Mouse (Mus musculus): Measurements from ENCODE around the gene Ccdc138.

Gene Ccdc138

DNA sequence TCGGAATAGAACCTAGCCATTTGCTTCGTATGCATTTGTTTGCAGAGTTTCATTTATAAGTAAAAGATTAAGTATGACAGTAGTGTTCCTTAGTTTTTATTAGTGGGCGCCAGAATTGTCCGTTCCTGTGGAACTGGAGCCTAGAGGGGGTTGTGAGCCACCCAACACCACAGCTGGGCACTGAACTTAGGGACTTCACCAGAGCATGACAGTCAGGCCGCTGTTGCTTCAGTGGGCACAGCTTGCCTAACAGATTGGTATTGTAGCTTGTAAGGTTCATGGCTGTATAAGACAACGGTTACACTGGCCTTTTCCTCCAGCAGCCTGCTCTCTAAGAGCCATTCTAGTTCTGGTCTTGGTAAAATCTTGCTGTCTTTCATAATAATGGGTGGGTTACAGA is 62.8 kb downstream of the Ccdc138 start:
- DNase-seq (ENCODE audit: inconsistent age in 2 of 2, low spot score in 1 of 2), result no peak

DNA sequence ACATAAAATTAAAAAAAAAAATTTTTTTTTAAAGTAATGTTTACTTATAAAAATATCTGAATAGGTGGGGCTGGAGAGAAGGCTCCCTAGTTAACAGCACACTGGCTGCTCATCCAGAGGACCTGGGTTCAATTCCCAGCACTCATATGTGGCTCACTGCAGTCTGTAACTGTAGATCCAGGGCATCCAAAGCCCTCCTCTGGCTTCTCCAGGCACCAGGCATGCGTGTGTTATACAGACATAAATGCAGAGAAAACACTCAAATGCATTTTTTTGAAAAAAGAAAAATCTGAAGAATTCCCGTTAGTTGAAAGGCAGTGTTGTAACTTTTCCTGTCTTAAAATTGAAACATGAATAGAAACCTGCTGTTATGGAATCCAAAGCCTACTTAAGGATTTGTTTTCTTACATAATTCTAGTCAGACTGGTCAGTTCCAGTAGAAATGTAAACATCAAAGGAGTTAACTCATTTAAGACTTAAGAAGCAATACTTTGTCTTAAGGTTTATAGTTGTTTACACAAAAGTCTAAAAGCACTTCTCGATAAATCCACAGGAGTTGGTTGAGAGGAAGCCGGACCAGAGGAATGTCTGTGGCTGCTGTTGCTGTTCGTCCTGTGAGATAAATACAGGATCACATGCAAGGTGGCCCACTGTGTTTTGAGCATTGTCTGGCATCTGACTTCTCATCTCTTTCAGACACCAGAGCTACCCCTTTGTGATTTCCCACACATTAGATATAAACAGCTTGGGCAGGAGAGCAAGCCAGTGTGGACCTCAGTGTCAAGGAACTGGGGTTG is 87.9 kb downstream of the Ccdc138 start:
- DNase-seq (ENCODE audit: inconsistent age in 2 of 2, low spot score in 1 of 2), result no peak

DNA sequence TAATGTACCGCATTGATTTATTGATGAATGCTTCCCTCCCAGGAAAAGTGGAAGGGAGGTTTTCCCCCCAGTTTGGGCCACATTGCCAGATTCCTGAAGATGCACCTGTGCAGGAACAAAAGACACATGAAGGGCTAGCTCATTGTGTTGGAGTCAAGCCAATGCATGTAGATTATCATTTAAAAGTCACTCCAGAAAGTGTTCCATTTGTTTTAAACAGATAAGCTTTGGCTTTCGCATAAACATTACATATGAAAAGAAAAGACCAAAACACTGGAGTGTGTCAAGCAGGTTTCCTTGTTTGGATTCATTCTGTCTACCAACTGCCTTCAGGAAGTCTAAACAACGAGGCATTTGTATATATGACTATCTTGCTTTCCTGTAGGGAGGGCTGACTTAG is 96.7 kb downstream of the Ccdc138 start:
- DNase-seq (ENCODE audit: inconsistent age in 2 of 2, low spot score in 1 of 2), result no peak

DNA sequence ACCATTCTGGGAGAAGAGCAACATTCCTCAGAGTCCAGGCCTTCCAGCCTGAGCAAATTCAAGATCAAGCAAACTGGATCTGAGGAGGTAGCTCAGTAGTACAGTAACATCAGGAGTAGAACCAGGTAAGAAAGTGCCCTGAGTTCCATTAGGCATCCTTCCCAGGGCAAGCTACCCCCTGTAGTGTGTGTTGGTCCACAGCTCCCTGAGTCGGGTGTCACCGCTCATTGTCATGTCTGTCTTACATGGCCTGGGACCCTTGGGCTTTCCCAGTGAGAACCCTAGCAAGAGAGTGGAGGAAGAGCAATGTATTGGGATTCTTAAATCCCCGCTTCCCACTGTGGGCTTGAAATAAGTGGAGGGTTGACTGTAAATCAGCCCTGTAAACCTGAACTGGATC is 97.4 kb downstream of the Ccdc138 start:
- DNase-seq (ENCODE audit: inconsistent age in 2 of 2, low spot score in 1 of 2), result no peak

DNA sequence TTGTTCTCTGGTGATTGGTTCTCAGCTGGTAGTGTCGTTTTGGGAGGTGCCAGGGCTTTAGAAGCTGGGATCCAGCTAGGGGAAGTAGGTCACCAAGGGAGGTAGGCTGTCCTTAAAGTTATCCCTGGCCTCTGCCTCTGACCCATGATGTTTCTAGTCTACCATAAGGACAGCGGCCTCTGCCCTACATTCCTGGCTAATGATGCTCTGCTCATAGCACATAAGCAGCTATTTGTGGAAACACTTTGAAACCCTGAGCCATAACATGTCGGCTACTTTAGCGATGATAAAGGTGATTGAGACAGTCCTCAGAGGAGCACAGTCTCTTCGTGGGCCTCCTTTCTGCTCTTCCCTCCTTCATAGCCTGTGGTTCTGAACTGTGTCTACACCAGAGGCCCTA is 98.1 kb downstream of the Ccdc138 start:
- no peak for DNase-seq (ENCODE audit: inconsistent age in 2 of 2, low spot score in 1 of 2)

DNA sequence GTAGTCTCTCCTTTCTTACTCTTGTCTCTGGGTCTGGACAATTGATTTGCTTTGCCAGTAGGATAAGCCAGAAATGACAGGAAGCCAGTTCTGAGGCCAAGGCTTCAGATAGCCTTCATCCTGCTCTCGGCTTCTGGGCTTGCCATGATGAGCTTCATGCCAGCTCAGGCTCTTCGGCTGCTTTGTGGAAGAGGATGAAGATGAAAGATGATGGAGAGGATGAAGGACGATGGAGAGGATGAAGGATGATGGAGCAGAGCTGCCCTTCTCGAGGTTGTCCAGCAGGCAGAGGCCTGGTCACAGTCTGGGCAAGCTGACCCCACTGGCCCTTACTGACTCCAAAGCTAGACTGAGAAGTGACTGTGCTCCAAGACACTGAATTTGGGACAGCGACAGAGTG is 102.4 kb downstream of the Ccdc138 start:
- no peak for DNase-seq (ENCODE audit: inconsistent age in 2 of 2, low spot score in 1 of 2)

DNA sequence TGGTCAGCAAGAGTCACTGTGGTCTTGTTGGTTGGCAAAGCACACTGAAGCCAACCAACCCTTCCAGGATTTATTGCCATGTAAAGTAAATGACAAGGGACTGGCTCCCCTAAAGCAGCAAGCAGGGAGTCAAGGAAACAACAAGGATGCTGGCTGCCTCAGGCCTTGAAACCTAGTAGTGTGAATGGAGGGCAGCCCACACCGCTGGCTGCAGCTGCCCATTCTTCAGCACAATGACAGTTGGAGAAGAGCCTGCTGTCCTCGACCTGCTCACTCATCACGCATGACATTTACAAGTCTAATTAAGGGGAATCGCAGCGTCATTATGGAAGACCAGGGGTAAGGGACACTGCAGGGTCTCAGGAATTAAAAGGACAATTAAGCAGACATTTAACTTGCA is 103.2 kb downstream of the Ccdc138 start:
- DNase-seq (ENCODE audit: inconsistent age in 2 of 2, low spot score in 1 of 2), result peak; percentile 22 to 66

DNA sequence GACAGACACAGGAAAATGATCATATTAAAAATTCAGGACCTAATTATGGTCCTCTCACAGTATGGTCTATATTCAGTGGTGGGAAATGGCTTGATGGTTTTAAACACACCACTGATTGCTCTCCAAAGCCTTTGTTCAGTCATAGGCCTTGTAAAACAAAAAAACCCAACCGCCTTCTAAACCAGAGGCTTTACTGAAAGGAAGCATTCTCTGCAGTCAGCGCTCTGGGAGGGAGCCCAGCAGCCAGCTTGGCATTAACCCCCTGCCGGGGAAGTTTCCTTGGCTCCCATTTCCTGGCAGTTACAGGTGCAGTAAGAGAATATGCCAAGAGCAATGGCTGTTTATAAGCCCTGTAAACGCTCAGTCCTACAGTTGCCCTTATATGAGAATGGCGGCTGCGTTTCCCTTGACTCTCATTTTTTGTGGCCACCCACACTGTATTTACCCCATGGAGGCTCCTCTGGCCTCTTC is 103.7 kb downstream of the Ccdc138 start:
- peak in 1 of 2 experiments; percentile 46 for DNase-seq (ENCODE audit: inconsistent age in 2 of 2, low spot score in 1 of 2)

DNA sequence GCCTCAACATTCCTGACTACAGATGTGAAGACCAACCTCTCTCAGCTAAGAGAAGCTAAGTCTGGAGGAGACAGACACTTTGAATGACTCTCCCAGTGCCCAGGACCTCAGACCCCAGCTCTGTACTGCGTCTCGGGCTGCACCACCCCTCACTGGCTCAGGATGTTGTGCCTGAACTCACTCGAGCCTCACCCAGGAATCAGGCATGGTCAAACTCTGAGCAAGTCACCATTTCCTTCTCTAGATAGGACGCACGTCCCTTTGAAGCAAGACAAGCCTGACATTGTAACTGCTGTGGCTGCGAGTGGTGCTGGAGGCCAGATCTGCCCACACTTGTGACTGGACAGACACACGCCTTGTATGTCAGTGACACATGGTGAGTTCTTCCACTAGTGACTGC is 104.2 kb downstream of the Ccdc138 start:
- DNase-seq (ENCODE audit: inconsistent age in 2 of 2, low spot score in 1 of 2), result no peak

DNA sequence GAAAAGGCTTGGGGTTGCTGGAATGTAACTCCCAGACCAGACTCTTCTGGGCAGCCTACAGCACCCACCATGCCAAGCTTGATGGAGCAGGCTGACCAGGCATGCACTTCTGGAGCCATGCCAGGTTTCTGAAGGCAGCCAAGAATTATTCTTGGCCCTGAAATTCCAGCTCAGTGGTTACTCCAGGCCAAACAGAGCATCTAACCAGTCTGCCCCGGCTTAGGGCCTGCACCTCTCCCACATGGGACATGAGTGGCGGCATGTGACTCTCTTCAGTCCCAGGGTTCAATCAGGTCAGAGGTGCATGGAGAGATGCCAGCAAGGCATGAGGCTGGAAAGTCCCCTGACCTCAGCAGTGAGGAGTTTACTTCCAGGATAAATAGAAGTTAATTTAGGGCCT is 107.0 kb downstream of the Ccdc138 start:
- DNase-seq (ENCODE audit: inconsistent age in 2 of 2, low spot score in 1 of 2), result peak; percentile 37 to 75

DNA sequence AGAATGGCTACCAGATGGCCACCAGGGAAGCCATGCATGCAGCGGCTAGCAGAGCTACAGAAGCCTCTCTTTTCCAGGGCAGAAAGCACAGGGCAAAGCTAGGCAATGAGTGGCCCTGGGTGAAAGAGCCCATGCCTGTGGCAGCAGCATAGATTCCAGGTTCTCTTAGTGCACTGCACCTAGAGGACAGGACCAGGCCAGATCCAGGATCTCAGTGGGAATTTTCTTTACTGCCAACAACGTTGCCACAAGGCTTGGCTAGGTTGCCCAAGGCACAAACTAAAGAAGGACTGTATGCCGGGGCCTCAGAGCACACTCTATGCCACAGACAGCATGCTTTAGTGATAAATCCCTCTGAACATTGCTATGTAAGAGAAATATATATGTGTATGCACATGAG is 108.6 kb downstream of the Ccdc138 start:
- no peak for DNase-seq (ENCODE audit: inconsistent age in 2 of 2, low spot score in 1 of 2)

DNA sequence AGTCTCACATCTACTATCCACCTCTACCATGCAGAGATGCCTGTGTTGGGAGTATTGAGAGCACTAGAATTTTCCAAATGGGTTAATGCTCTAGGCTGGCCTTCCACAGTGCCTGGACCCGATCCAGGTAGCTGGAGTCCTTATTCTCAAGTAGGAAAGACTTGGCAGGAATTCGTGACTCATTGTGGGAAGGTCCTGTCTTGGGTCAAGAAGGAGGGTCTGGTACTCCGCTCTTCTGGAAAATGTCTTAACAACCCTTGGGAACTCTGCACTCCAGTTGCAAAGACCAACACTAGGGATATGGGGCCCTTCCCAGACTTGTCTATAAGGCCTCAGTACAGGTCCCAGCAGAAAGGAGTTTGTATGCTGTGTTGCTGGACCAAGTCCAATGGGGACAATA is 111.1 kb downstream of the Ccdc138 start:
- DNase-seq (ENCODE audit: inconsistent age in 2 of 2, low spot score in 1 of 2), result no peak

DNA sequence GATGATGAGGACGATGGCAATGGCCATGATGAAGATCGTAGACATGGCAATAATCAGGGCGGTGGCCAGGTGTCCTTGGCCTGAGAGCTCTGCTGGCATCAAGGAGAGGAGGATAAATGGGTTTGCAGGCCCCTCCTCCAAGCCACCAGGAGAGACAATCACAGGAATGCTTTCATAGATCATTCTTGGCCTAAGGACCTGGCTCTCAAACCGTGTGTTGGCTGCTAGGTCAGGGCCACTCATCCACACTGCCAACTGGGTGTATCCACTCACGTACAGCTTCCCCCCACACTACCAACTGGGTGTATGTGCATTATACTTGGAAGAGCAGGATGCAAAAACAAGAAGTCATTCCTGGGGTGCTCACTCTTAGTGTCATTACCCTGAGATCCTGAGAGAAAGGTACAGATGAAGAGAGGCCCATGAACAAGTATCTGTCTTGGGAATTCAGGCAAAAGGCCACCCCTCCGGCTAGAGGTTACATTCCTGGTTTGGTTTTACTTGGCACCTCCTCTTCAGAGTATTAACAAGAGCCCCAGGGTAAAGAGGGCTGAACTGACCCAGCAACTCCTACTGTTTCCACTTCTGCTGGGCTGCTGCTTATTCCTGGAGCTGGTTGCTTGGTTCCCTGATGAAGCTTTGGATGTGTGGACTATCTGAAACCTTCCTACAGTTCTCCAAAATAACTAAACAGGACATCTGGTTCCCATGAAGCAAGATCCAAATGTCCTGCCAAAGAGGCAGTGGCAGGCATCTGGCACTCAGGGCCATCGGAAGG is 112.9 kb downstream of the Ccdc138 start:
- no peak for DNase-seq (ENCODE audit: inconsistent age in 2 of 2, low spot score in 1 of 2)

DNA sequence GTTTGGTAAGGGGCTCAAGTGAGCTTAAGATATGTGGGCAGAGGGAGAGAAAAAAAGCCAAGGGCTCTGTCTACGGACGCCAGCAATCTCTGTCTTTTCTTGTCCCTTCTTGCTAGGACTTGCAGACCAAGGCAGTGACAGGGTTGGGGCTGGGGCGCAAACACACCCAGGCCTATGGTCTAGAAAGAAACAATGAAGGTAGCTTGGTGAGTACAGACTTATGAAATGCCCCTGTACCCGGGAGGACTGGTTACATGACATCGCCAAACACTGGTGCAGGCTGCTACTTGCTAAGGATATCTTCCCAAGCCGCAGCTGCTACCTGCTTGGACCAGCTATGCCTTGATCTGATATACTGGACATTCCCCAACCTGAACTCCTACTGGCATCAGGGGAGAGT is 116.9 kb downstream of the Ccdc138 start:
- DNase-seq (ENCODE audit: inconsistent age in 2 of 2, low spot score in 1 of 2), result no peak

DNA sequence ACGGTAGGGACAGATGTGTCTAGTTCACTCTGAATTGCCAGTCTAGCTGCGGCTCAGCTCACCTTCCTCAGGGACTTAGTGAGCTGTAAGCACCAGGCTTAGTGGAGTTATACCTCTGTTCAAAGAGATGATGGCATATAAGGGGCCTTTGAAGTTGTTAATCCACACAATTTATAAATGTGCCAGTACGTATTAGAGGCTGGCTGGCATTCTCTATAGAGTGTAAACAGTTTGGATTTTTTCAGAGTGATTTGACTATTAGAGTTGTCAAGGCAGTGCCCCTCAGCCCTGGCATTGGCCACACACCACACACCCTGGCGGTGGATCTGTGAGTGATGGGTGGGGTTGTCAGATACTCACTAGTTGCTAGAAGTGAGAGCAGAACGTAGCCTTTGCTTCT is 118.8 kb downstream of the Ccdc138 start:
- no peak for DNase-seq (ENCODE audit: inconsistent age in 2 of 2, low spot score in 1 of 2)

DNA sequence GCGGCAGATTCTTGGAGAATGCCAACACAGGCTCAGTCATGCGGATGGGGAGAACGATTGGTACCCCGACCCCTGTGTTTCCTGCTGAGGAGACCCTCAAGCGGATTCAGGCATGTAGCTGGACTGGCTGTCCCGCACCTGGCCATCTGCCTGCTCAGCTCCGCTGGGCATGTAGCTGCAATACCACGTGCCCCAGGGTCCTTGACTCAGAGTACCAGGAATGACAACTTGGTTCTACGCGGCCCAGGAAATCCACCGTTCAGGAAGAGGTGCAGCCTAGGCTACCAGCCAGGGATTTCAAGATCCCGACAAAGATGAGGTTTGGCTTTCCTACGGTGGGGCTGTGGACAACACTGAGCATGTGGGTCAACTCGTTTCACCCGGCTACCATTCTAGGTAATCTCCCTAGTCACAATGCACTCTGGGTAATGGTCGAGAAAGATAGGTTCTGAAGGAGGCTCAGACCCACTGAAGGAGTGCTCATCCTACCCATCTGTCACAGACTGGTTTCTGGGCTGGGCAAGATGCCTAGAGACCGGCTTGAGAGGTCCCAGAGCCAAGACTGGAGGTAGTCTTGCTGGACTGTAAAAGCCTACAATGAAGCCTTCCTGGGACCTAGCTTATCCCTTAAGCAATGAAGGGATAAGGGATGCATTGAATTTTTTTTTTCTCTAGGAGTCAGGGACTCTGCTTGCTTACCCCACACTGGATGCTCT is 120.9 kb downstream of the Ccdc138 start:
- no peak for DNase-seq (ENCODE audit: inconsistent age in 2 of 2, low spot score in 1 of 2)

DNA sequence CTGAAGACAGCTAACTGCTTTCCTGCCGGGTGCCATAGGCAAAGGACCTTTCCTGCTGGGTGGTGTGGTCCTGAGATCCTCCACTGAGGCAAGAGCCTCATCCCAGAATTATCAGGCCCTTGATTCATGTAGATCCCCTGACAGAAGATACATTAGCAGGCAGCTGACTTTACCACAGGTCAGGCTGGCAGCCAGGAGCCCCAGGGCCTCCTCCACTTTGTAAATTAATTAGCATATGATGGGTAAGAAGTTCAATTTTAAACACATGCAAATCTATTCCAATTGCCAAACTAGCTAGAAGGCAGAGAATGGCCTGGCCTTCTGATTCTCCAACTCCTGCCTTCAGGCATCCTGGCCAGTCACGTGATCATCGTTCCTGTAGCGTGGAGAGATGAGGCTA is 121.5 kb downstream of the Ccdc138 start:
- DNase-seq (ENCODE audit: inconsistent age in 2 of 2, low spot score in 1 of 2), result no peak

DNA sequence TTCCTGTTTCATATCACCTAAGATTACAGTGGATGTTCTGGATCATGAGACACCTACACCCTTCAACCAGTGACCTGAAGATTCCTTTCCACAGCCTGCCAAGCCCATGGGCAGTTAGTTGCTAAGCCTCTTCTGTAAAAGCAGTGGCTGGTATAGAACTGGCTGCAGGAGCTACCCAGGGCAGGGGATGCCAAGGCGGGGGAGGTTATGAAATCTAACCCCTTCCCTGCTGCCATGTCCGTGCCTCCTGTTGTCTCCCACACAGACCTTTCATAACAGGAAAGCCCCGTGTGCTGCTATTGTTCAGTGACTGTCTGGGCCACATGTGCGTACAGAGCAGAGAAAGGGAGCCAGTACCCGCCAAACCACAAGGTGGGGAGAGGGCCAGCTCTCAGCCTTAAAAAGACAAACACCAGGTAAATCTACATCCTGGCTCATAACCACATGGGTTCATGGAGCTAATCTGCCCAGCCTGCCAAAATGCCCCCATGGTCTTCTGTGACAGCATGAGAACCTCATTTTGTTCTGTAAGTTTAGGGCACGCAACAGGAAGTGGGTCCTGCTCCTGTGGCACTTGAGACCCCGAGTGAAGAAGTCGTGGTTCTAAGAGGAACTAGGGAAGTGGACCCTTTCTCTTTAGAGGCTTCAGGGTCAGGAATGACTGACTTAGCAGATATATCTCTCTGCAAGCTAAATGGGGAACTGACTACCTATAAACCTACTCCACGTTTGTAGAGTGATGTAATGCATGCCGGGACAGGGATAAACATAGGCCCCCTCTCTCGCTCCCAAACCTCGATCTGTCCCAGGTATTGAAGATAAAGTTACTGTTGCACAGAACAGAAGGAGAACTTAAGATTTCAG is 127.3 kb downstream of the Ccdc138 start:
- DNase-seq (ENCODE audit: inconsistent age in 2 of 2, low spot score in 1 of 2), result no peak

Data from adrenal gland, adult (tissue).